Mouse (Mus musculus) midbrain, embryonic 13.5 days (tissue): ENCODE measurements at regions not wholly inside any gene's neighbourhood (a gene's known extent, or its start where the extent isn't known, plus 50 kb on each side); places are given as distances from the start of the nearest gene placed in this dataset.

Experiments
- ATAC-seq: fragments of 200-750 bp; cut with Nextera tagmentation; 2 replicates; pipeline ENCODE4 v1.8.0; 2017; ENCODE audit warnings: mild to moderate bottlenecking, moderate TSS enrichment, moderate library complexity
- H3K27ac ChIP-seq: fragments of 300-500 bp; sonication (generic); 2 replicates; pipeline ENCODE4 v1.5.1; 2015; ENCODE audit warnings: inconsistent platforms, mild to moderate bottlenecking, moderate library complexity
- H3K27me3 ChIP-seq: fragments of 300-500 bp; sonication (generic); 2 replicates; pipeline ENCODE4 v1.6.1; 2015; ENCODE audit warnings: mild to moderate bottlenecking, inconsistent platforms
- H3K36me3 ChIP-seq: fragments of 300-500 bp; sonication (generic); 2 replicates; pipeline ENCODE4 v1.6.1; 2015; ENCODE audit warnings: mild to moderate bottlenecking, inconsistent platforms
- H3K4me1 ChIP-seq: fragments of 300-500 bp; sonication (generic); replicated peaks from 2 replicates; pipeline ENCODE4 v1.6.1; 2015; ENCODE audit warnings: inconsistent platforms
- H3K4me2 ChIP-seq: fragments of 300-500 bp; sonication (generic); replicated peaks from 2 replicates; pipeline ENCODE4 v1.6.1; 2015; ENCODE audit warnings: moderate library complexity, mild to moderate bottlenecking, inconsistent platforms
- H3K4me3 ChIP-seq: fragments of 300-500 bp; sonication (generic); replicated peaks from 2 replicates; pipeline ENCODE4 v1.5.1; 2015; ENCODE audit warnings: mild to moderate bottlenecking, inconsistent platforms
- H3K9ac ChIP-seq: fragments of 300-500 bp; sonication (generic); replicated peaks from 2 replicates; pipeline ENCODE4 v1.6.1; 2015; ENCODE audit warnings: mild to moderate bottlenecking, inconsistent platforms
- H3K9me3 ChIP-seq: fragments of 300-500 bp; sonication (generic); 2 replicates; pipeline ENCODE4 v1.6.1; 2016; ENCODE audit warnings: mild to moderate bottlenecking, inconsistent platforms
- WGBS: fragments of 180-500 bp; shearing (Covaris S2); methylation state at CpG from one replicate; pipeline ENCODE4 v1.1.7; 2015; 5-methylcytosine and 5-hydroxymethylcytosine counted together

- H3K9ac ChIP-seq = no peak overlapping the region
- no peaks in the 10 kb centered on the region for H3K36me3 ChIP-seq
- H3K9me3 ChIP-seq = no peaks in the 10 kb centered on the region
- peaks cover 26% of the 10 kb centered on the region for H3K4me1 ChIP-seq
- H3K27me3 ChIP-seq = no peaks in the 10 kb centered on the region
- H3K27ac ChIP-seq = peak overlapping the region; percentile 53; the same call in 1 of the 2 replicates
- H3K4me2 ChIP-seq = no peak overlapping the region
- no peak overlapping the region for H3K4me3 ChIP-seq
- 8% methylated on average over 3 of the region's 3 CpGs for WGBS
- peak; percentile 90 for ATAC-seq
These were observed 395.4 kb downstream of the Mllt3 start for GRCm38 (mm10) chr4:87637629-87638379.

DNA sequence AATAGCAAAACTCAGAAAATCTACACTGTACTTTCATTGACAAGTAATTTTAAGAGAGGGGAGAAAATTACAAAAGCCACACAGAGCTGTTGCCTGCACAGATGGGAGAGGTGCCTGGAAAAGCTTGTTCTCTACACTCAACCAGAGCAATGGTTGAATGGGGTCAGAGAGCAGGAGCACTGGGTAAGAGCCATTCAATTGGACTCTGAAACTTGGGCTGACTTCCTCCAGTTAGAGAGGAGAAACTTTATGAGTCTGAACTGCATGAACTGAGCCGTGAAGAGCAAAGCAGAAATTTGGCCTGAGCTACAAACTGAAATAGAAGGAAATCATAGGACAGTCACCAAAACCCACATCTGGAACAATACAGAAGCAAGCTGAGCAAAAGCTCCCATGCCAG lies 380.8 kb upstream of the Slc24a2 start:
- WGBS = 96% methylated on average over 1 of the region's 1 CpGs
- no peak overlapping the region for H3K9ac ChIP-seq
- H3K4me2 ChIP-seq = no peak overlapping the region
- no peak for ATAC-seq
- H3K4me1 ChIP-seq = no peaks in the 10 kb centered on the region
- H3K9me3 ChIP-seq = no peaks in the 10 kb centered on the region
- H3K36me3 ChIP-seq = no peaks in the 10 kb centered on the region
- no peak overlapping the region for H3K27ac ChIP-seq
- H3K27me3 ChIP-seq = no peaks in the 10 kb centered on the region
- no peak overlapping the region for H3K4me3 ChIP-seq

GRCm38 (mm10) chr4:87593644-87594043 lies 363.4 kb upstream of the Slc24a2 start:
- H3K4me1 ChIP-seq = no peaks in the 10 kb centered on the region
- no peaks in the 10 kb centered on the region for H3K27me3 ChIP-seq
- no peaks in the 10 kb centered on the region for H3K9me3 ChIP-seq
- H3K36me3 ChIP-seq = no peaks in the 10 kb centered on the region
- H3K27ac ChIP-seq = no peak overlapping the region
- ATAC-seq = no peak
- H3K9ac ChIP-seq = no peak overlapping the region
- H3K4me3 ChIP-seq = no peak overlapping the region
- 84% methylated on average over 3 of the region's 3 CpGs for WGBS
- no peak overlapping the region for H3K4me2 ChIP-seq

- Histone ChIP-seq H3K9me3 (no peaks in the 10 kb centered on the region), H3K27ac (no peak overlapping the region), H3K4me2 (no peak overlapping the region), H3K4me1 (no peaks in the 10 kb centered on the region), H3K4me3 (no peak overlapping the region), H3K27me3 (no peaks in the 10 kb centered on the region), H3K9ac (no peak overlapping the region), H3K36me3 (no peaks in the 10 kb centered on the region)
- ATAC-seq = no peak
- WGBS = 93% methylated on average over 3 of the region's 3 CpGs
These were observed 360.5 kb upstream of the Slc24a2 start for GRCm38 (mm10) chr4:87590797-87591196.

- no peak for ATAC-seq
- 66% methylated on average over 3 of the region's 3 CpGs for WGBS
These were observed 347.9 kb upstream of the Slc24a2 start for GRCm38 (mm10) chr4:87578164-87578563.

DNA sequence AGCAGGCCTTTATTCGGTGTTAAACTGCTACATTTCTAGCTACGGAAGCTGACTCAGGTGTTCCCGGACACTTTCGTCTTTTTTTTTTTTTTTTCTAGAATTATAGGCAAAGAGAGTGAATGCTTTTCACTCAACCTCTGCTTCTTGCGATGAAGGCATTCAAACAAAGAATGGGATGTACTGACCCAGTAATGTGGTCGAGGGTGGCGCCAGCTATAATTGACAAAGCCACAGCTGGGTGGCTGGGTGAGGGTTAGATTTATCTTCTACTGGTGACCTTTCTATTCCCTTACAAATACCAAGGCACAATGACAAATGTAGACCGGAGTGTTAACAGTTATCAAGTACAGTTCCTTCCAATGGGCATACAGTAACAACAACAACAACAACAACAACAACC lies 340.7 kb upstream of the Slc24a2 start:
- Histone ChIP-seq H3K4me1 (no peaks in the 10 kb centered on the region), H3K9ac (no peak overlapping the region), H3K9me3 (no peaks in the 10 kb centered on the region), H3K36me3 (no peaks in the 10 kb centered on the region), H3K27ac (no peak overlapping the region), H3K27me3 (no peaks in the 10 kb centered on the region), H3K4me3 (no peak overlapping the region), H3K4me2 (no peak overlapping the region)
- no peak for ATAC-seq
- WGBS = 81% methylated on average over 8 of the region's 8 CpGs

More at GRCm38 (mm10) chr4:87578164-87578563, 347.9 kb upstream of the Slc24a2 start:
- H3K4me1 ChIP-seq = no peaks in the 10 kb centered on the region
- no peak overlapping the region for H3K9ac ChIP-seq
- no peaks in the 10 kb centered on the region for H3K27me3 ChIP-seq
- H3K9me3 ChIP-seq = no peaks in the 10 kb centered on the region
- no peak overlapping the region for H3K4me2 ChIP-seq
- no peak overlapping the region for H3K4me3 ChIP-seq
- no peak overlapping the region for H3K27ac ChIP-seq
- no peaks in the 10 kb centered on the region for H3K36me3 ChIP-seq

- Histone ChIP-seq H3K9me3 (no peaks in the 10 kb centered on the region), H3K9ac (no peak overlapping the region), H3K36me3 (no peaks in the 10 kb centered on the region), H3K4me3 (no peak overlapping the region), H3K4me1 (no peaks in the 10 kb centered on the region), H3K4me2 (no peak overlapping the region), H3K27ac (0 out of 2 replicates have a peak overlapping the region, but pooled peaks have one; percentile 15), H3K27me3 (no peaks in the 10 kb centered on the region)
- WGBS = 79% methylated on average over 13 of the region's 13 CpGs
- peak; percentile 65 for ATAC-seq
These were observed 340.2 kb upstream of the Slc24a2 start for GRCm38 (mm10) chr4:87570470-87570891.

DNA sequence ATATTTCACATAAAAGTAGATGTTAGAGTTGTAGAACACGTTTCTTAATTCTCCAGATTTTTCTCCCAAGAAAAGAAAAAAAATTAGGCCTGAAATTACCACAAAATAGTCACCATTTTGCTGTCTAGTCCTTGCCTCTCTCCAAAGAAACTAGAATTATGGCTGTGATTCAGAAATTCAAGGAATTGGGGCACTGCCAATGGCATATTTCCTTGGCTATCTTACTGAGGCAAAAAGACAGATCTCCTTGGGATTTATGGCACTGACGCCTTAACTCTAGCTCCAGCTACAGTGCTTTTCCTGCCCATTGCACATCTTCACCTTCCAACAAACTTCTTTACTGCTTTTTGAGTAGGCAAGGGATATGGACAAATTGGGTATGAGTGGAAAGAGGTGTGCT lies 336.3 kb upstream of the Slc24a2 start:
- H3K4me1 ChIP-seq = no peaks in the 10 kb centered on the region
- H3K4me2 ChIP-seq = no peak overlapping the region
- WGBS = 75% methylated on average over 2 of the region's 2 CpGs
- no peak overlapping the region for H3K9ac ChIP-seq
- H3K4me3 ChIP-seq = no peak overlapping the region
- H3K36me3 ChIP-seq = no peaks in the 10 kb centered on the region
- no peaks in the 10 kb centered on the region for H3K27me3 ChIP-seq
- no peak overlapping the region for H3K27ac ChIP-seq
- ATAC-seq = no peak
- no peaks in the 10 kb centered on the region for H3K9me3 ChIP-seq

- H3K27ac ChIP-seq = no peak overlapping the region
- H3K9me3 ChIP-seq = no peaks in the 10 kb centered on the region
- peaks cover 6% of the 10 kb centered on the region; the same call in 1 of the 2 replicates for H3K4me1 ChIP-seq
- H3K36me3 ChIP-seq = no peaks in the 10 kb centered on the region
- H3K4me2 ChIP-seq = no peak overlapping the region
- no peak for ATAC-seq
- no peak overlapping the region for H3K9ac ChIP-seq
- WGBS = 77% methylated on average over 3 of the region's 3 CpGs
- H3K27me3 ChIP-seq = no peaks in the 10 kb centered on the region
- no peak overlapping the region for H3K4me3 ChIP-seq
These were observed 324.6 kb upstream of the Slc24a2 start for GRCm38 (mm10) chr4:87554912-87555311.
